8 mouse cellular contexts compared by ENCODE assay signal in genomic region chr15:79832064-79832900, GRCm38 (mm10). TPM values are rescaled to one million over a fixed set of nuclear protein-coding genes. Genes with fewer than 3 reads are reported as not detected.
DNase-seq lines count a peak whose midpoint lies in the region; ATAC-seq lines count a peak whose summit lies in the region.

No protein-coding gene starts in this region.

- no peaks in the 10 kb centered on the region for H3K27me3 ChIP-seq in forebrain, embryonic 15.5 days
- H3K27me3 ChIP-seq in hindbrain, embryonic 10.5 days (ENCODE audit: insufficient read depth, poor library complexity, severe bottlenecking): no peaks in the 10 kb centered on the region

- WGBS in forebrain, embryonic 15.5 days: 19% methylated on average over 18 of the region's 18 CpGs
- 28% methylated on average over 18 of the region's 18 CpGs for WGBS in hindbrain, embryonic 10.5 days

- no peak for ATAC-seq in forebrain, embryonic 15.5 days (replicated peaks)

- peaks cover 18% of the 10 kb centered on the region for H3K36me3 ChIP-seq in forebrain, embryonic 15.5 days
- peaks cover 25% of the 10 kb centered on the region for H3K36me3 ChIP-seq in hindbrain, embryonic 10.5 days

- peak overlapping the region; percentile 98 for H3K27ac ChIP-seq in forebrain, embryonic 15.5 days (replicated peaks)
- H3K27ac ChIP-seq in hindbrain, embryonic 10.5 days: peak overlapping the region; percentile 97

- H3K9me3 ChIP-seq in forebrain, embryonic 15.5 days: no peaks in the 10 kb centered on the region
- no peaks in the 10 kb centered on the region for H3K9me3 ChIP-seq in hindbrain, embryonic 10.5 days

- peaks cover 63% of the 10 kb centered on the region for H3K4me1 ChIP-seq in forebrain, embryonic 15.5 days
- peaks cover 78% of the 10 kb centered on the region for H3K4me1 ChIP-seq in hindbrain, embryonic 10.5 days (replicated peaks)

- H3K4me2 ChIP-seq in forebrain, embryonic 15.5 days (replicated peaks): peak overlapping the region; percentile 97

- peak; percentile 70 for DNase-seq in Muller cell, postnatal 12 days (ENCODE audit: inconsistent ontology term)
- peak; percentile 80 to 86 for DNase-seq in cerebellum, adult 18-20 months
- peak; percentile 81 for DNase-seq in hindbrain, embryonic 10.5 days (ENCODE audit: low spot score)
- peak; percentile 70 to 85 for DNase-seq in layer of hippocampus, postnatal 14 days (ENCODE audit: low spot score in 2 of 2)
- DNase-seq in lung, postnatal 36 days: peak; percentile 90
- peak; percentile 87 to 88 for DNase-seq in right cerebral cortex, postnatal 10 days (ENCODE audit: low spot score in 2 of 2)
- peak; percentile 73 for DNase-seq in urinary bladder, postnatal 25 days (ENCODE audit: low spot score)

- H3K4me3 ChIP-seq in forebrain, embryonic 15.5 days: peak overlapping the region; percentile 88
- H3K4me3 ChIP-seq in hindbrain, embryonic 10.5 days: peak overlapping the region; percentile 86

- peak overlapping the region; percentile 93 for H3K9ac ChIP-seq in forebrain, embryonic 15.5 days (replicated peaks)

RNA-seq across cellular contexts. Expression of gene Npcd, which starts 1.8 kb away (rescaled TPM):
- 0.46 TPM in 1 of 2 replicates, not detected in the other for polyA plus RNA-seq in forebrain, embryonic 15.5 days (2015; fragmentation: Nextera tagmentation; extraction: Ambion mirVana)
- polyA plus RNA-seq in hindbrain, embryonic 10.5 days (2016; fragmentation: Nextera tagmentation; extraction: Ambion mirVana): 0.14 and 0.17 TPM in 2 replicates
- total RNA-seq in layer of hippocampus, postnatal 14 days (2021): 10 to 100 TPM; 21.9 to 36.2 TPM

RNA-seq across cellular contexts. Expression of gene Cbx6, which starts 2.2 kb away (rescaled TPM):
- polyA plus RNA-seq in forebrain, embryonic 15.5 days (2015; fragmentation: Nextera tagmentation; extraction: Ambion mirVana): 50.1 and 52.7 TPM in 2 replicates
- polyA plus RNA-seq in hindbrain, embryonic 10.5 days (2016; fragmentation: Nextera tagmentation; extraction: Ambion mirVana): 20.7 and 26.1 TPM in 2 replicates
- total RNA-seq in layer of hippocampus, postnatal 14 days (2021): 100 to 1,000 TPM; 389 to 413 TPM

RNA-seq across cellular contexts. Expression of gene Nptxr, which starts 27.7 kb away (rescaled TPM):
- polyA plus RNA-seq in forebrain, embryonic 15.5 days (2015; fragmentation: Nextera tagmentation; extraction: Ambion mirVana): 19.4 and 19.5 TPM in 2 replicates
- polyA plus RNA-seq in hindbrain, embryonic 10.5 days (2016; fragmentation: Nextera tagmentation; extraction: Ambion mirVana): 2.2 and 4.6 TPM in 2 replicates
- total RNA-seq in layer of hippocampus, postnatal 14 days (2021): 100 to 1,000 TPM; 878 to 953 TPM

RNA-seq across cellular contexts. Expression of gene Dnal4, which starts 54.6 kb away (rescaled TPM):
- polyA plus RNA-seq in forebrain, embryonic 15.5 days (2015; fragmentation: Nextera tagmentation; extraction: Ambion mirVana): 94.8 and 99.9 TPM in 2 replicates
- polyA plus RNA-seq in hindbrain, embryonic 10.5 days (2016; fragmentation: Nextera tagmentation; extraction: Ambion mirVana): 68.0 and 83.0 TPM in 2 replicates
- total RNA-seq in layer of hippocampus, postnatal 14 days (2021): 10 to 100 TPM; 41.1 TPM

RNA-seq across cellular contexts. Expression of gene Apobec3, which starts 59.2 kb away (rescaled TPM):
- 6.6 TPM in 2 replicates for polyA plus RNA-seq in forebrain, embryonic 15.5 days (2015; fragmentation: Nextera tagmentation; extraction: Ambion mirVana)
- 6.9 and 9.0 TPM in 2 replicates for polyA plus RNA-seq in hindbrain, embryonic 10.5 days (2016; fragmentation: Nextera tagmentation; extraction: Ambion mirVana)
- total RNA-seq in layer of hippocampus, postnatal 14 days (2021): 1 to 10 TPM; 6.1 to 6.4 TPM
